Mouse (Mus musculus): Measurements from ENCODE around the gene Vipas39.
"Not testable (repeated sequence)": the region's sequence is repeated elsewhere in the genome, so short reads cannot be mapped to it uniquely, and the experiment has no call there.

Gene Vipas39

DNA sequence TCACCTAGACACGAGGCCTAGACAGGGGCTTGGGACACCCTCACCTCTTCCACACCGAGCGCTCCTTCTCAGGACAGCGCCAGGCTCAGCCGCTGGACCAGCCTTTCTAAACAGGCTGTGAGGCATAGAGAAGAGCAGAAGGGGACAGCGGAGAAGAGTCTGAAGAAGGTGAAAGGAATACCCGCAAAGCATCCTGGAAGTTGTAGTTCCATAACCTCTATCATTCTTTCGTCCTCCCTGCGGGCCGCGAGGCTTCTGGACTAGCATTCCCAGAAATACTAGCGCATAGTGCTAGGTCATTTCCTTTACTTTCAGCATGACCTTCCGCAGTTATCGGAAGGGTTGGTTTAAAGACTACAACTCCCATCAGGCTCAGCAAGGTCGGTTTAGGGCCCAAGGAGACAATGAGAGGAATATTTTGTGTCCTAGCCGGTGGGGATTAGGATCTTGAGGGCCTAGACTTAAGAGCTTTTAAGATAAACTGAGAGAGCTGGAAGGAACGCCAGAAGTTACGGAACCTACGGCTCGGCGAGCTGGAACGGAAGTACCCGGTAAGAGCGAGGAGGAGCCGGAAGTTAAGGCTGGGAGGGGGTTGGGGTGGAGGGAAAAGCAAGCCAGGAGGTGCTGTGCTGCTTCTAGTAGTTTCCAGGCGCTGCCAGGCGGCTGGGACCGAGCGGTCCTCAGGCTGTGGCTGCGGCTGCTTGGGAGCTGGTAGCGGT lies at the start of gene Vipas39, which contains the start of gene Ahsa1:
Gene Vipas39, minus strand, starts transcription at position 149 of the 719 bp plus-strand sequence.
Gene Ahsa1, plus strand, starts transcription at position 372 of the 719 bp plus-strand sequence.
- DNase-seq, result peak; percentile 88 to 91

DNA sequence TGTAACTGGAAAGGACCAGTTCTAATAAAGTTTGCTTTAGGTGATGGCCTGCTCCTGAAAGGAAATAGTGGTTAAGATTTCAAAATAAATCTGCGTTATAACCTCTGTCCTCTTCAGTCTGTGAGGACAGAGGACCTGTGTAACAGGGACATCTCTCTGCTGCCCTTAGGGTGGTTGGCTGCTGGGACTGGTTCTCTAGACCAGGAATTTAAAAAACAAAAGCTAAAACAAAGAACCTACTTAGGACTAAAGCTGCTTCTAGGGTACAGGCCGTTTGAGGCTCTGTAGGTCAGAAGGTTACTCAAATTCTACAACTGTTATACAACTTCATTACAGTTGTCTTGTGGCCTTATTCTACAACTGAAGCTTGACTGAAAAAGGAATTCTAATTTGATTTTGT lies 47.0 kb upstream of the Vipas39 start:
- no peak for DNase-seq

DNA sequence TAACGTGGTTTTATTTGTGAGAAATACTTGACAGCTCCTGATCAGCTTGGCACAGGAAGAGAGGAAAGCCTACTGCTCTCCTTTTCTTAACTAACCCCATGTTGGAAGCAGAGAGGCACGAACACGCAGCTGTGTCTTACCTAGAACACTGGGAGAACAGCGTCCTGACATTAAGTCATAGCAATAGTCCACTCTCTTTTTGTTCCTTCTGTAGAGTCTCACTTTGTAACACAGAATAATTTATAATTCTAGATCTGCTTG lies 40.5 kb upstream of the Vipas39 start:
- not testable (repeated sequence) for DNase-seq

DNA sequence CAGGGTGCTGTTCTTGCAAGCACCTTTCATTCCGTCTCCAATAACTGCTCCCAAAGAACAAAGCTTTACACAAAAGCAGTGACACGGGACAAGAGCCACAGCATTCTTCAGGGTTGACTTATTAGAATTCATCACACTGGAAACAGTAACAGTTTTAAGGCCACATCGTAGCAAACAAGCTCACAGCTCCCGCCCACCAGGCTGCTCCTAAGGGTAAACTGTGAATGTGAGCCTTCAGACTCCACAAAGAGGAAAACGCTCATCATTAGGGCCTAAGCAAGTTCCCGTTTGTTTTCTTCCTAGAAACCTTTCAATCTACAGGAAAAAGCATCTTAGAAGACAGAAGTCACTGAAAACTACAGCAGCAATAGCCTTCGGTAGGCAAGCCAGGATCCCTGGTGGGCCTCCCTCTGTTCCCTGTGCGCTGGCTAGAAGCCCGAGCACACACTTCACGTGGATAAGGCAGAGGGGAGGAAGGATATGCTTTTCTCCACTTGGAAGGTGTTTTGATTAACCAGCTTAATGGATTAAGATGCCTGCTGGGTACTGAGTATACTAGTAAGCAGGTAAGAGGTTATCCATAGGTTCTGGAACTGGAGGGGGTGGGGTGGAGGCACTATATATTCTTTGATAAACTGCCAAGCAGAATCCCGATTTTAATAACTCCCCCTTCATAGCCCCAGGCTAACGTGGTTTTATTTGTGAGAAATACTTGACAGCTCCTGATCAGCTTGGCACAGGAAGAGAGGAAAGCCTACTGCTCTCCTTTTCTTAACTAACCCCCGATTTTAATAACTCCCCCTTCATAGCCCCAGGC lies 39.9 kb upstream of the Vipas39 start:
- peak; percentile 65 to 71 for DNase-seq

DNA sequence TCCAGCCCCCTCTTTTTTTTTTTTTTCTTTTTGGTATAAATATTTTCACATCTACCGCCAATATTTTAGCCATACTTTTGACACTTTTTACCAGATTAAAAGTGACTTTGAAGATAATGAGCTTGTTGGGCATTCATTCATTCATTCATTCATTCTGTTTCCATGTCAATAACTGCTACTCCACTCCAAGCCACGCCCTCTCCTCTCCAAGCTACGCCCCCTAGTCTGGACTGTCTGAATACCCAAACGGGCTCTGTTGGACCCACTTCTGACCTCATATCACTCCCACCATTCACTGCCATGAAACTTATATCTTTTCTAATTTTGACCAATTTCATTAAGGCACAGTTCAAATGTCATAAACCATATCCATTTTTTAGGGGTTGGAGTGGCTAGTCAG lies 35.1 kb upstream of the Vipas39 start:
- DNase-seq, result no peak

DNA sequence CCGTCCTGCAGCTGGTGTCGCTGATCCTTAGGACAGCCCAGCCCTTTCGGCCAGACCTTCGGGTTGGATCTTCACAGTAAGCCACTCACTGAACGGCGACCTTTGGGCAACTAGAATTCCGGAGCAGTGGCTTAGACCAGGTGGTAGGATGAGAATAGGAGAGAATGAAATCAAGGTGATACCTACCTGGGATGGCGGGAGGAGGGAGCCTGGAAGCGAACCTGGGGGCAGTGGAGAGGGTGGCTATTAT lies 34.3 kb upstream of the Vipas39 start:
- peak in 1 of 2 experiments; percentile 5 for DNase-seq

DNA sequence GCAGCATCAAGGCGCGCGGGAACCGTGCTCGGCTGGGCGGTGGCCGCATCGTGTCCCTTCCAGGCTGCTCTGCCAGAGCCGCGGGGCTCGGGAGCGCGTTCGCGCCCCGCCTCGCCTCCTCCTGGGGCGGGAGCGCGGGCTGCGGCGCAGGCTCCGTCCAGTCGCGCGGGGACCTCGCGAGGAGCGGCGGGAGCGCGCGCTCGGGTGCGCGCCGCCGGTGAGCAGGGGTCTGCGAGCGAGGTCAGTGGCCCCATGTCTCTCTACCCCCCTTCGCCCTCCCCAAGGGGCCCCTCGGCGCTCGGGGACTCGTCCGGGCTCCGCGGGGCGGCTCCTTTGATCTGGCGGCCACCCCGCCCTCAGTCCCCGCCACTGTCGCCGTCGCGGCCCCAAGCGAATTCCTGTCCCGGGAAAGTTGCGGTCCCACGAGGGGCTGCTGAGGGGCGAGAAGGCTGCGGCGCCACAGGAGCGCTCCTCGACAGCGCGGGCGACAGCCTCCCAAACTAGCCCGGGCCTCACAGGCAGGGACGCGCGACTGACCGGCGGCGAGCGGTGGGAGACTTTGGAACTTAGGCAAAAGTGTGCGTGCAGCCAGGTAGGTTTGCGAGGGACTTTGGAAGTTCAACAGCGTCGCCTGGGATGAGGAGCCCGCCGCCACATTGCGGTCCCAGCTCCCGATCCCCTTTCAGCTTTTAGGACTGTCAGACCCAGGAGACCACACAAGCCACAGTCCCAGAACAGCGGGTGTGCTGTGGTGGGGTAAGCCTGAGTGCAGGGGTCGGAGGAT lies 33.8 kb upstream of the Vipas39 start, which contains the start of gene Ism2:
Gene Ism2, minus strand, starts transcription at position 49 of the 784 bp plus-strand sequence.
- peak in 1 of 2 experiments; percentile 46 for DNase-seq

DNA sequence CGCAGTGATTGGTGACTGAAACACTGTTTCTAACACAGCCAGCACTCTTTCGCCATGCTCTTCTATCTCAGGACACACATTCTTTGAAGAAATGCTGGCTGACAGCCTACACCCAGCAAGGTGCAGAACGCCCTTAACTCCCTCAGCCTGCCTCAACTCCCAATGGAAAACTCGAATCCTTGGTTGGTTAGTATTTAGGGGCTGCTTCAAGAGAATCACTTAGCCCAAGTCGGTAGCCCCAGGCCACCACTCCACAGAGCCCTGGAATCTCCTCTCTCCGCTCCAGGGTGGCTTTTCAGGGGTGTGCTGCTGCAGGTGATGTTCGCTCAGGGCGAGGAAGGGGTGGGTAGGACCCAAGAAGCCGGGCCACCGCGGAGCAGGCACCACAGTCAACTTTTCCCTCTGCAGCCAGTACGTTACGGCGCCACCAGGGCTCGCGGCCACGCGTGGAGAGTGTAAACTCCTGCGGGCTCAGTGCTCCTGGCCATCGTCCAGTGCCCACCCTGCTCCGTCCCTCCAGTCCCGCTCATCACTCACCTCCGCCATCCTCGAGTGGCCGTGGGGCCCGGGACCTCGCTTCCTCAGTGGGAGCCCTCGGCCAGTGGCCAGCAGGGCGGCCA lies 33.1 kb upstream of the Vipas39 start:
- DNase-seq, result peak in 1 of 2 experiments; percentile 60

DNA sequence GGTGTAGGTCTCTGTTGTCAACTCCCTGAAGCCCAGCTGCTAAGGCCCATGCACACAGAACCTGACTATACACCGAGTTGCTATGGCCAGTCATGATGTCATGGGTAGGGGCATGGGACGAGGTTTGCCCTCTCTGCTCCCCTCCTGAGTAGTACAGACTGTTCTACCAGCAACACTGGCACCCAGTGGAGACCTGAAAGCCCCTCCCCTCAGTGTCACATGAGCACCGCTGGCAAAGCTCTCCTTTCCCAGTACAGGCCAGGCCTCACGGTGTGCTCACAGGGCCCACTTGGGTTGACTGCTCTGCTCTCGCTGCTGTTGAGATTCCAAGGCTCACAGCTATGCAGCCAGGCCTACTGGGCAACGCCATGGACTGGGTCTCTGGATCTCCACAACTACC lies 27.9 kb upstream of the Vipas39 start:
- no peak for DNase-seq

DNA sequence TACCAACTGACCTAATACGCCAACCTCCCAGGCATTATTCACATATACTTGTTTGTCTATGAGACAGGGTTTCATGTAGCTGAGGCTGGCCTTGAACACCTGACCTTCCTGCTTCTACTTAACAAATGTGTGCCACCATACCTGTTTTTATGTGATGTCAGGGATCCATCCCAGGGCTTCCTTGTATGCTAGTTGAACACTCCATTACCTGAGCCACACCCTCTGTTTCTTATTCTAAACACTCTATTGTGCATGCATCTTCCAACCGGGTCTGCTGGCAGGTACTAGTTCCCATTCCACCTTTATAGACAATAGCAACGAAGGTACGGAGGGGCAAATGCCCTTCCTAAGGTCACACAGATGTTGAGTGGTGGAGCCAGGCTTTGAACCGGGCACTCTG lies 23.0 kb upstream of the Vipas39 start:
- no peak for DNase-seq

DNA sequence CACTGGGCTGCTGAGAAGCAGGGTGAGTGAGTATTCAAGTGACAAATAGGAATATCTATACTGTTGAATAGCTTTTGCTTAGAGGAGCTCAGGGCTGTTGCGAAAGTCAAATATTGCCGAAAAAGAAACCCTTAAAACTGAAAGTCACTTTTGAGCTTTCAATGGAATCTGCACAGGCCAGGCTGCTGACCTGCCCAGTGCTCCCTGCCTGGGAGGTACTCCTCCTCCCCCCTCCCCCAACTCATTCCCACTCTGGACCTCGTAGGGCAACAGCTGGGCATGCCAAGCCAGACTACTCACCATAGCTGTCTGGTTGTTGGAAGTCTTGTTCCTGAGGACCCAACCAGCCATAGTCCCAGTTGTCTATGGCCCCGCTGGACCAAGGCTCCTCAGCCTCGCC lies 18.7 kb upstream of the Vipas39 start:
- DNase-seq, result no peak

DNA sequence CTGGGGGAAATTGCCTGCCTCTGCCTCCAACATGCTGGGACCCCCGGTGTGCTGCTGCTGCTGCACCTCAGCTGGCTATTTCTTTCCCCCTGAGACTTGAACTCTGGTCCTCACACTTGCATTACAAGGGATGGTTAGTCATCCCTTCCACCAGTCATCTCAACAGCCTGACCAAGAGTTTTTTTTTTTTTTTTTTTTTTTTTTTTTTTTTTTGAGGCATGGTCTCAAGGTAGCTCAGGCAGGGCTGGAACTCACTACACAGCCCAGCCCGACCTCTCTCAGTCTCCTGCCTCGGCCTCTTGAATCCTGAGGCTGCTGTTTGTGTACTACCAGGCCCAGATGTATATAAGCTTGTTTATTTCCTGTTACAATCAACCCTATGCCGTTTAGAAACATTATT lies 18.2 kb upstream of the Vipas39 start:
- no peak for DNase-seq

DNA sequence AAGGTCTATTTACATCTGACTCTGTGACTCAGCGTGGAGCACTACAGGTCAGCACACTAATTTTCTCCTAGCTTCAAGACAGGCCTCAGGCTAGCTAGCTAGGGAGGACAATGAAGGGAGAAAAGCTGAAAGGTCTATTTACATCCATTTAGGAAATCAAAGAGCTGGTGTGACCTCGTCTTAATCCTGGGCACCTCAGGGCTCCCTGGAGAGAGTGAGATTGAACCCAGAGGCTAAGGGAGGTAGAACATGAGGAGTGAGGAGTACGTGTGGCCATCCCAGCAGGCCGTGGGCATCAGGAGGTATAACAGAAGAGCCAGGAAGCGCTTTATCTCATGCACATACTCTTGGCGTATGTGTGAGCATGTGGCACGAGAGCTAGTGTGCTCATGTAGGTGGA lies 17.6 kb upstream of the Vipas39 start:
- DNase-seq, result no peak

DNA sequence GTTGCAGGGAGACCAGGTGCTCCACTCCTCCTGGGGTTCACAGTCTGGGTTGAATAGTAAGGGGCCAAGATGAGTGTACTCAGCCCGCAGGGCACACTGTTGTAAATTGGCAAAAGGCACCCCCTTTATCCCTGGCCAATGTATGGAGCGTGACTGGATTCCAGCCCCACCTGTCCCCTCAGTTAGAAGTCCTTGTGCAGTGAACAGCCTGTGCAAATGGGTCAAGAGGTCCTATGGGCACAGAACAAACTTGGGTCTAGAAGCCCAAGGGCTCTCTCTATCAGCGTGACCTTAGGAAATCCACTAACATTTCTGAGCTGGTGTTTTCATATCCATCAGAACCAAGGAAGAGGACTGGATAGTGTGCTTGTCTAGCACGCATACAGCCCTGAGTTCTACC lies 16.7 kb upstream of the Vipas39 start:
- DNase-seq, result no peak

DNA sequence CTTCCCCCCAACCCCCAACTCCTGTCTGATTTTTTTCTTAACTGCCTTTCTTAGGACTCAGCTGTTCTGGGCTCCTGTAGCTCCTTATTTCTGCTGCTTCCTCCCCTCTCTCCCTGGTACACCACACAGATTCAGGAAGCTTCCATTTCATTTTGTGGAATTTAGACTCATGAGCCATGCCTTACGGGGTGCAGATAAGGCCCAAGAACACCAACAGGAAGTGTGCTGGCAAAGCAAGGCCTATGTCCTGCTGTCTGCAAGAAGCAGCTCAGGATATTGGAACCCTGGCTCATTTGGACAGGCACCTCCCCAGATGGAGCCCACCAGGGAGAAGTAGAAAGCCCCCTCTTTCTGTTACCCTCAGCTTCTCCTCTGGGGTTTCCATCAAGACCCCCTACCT lies 15.7 kb upstream of the Vipas39 start:
- no peak for DNase-seq

DNA sequence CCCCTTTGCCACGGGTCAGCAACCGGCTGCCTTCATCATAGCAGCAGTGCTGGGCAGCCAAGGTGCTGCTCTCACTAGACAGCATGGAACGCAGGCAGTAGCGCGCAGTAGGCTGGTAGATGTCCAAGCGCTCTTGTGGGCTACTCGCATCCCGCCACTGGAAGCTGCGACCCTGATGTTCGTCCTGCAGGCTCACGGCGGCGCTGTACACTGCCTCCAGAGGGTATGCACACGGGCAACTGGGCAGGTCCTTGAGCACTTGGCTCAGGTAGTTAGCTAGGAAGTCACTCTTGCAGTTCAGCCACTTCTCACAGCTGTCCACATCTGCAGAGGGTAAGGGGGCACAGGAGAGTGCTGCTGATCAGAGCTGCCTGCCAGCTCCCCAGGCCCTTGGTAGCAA lies 13.8 kb upstream of the Vipas39 start:
- no peak for DNase-seq

DNA sequence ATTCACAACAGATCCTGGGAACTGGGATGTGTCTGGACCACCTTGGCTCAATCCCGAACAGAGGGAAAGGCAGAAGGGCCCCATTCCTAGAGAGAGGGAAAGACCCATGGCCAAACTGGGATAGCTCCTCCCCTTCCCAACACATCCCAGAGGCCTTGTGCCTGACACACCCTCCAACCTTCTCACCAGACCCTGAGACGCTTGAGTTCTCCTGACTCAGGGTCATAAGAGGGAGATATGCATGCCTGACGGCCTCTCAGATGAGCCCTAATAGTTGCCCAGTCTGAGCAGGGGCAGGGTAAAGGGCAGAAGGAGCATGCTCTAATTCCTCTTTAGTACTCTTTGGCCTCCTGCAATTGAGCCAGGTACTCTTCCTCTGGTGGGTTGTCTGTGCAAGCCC lies 13.3 kb upstream of the Vipas39 start:
- no peak for DNase-seq

DNA sequence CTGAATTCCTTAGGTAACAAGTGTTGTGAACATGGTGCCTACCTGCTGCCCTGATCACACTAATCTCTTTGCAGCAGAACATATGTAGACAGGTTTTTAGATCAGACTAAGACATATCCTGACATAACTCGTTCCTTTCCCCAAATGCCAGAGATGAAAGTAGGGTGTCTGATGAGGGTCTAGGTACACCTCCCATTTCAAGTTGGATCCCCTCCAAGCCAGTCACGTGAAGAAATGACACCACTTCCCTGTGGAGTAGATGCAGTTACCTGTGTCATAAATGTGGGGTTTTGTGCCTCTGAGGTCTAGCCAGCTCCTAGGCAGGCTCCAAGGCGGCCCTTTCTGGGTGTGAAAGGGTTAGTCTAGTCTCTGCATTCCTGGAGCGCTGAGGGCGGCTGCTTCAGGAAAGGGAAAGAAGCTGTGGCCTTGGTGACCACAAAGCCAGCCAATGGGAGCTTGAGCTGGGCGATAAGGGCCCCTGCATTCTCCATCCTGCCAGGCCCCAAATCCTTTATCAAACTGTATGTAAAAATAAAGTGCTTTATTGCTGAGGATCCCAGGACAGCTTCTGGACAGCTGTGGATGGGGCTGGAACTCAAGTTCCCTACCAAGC lies 12.2 kb upstream of the Vipas39 start:
- no peak for DNase-seq

DNA sequence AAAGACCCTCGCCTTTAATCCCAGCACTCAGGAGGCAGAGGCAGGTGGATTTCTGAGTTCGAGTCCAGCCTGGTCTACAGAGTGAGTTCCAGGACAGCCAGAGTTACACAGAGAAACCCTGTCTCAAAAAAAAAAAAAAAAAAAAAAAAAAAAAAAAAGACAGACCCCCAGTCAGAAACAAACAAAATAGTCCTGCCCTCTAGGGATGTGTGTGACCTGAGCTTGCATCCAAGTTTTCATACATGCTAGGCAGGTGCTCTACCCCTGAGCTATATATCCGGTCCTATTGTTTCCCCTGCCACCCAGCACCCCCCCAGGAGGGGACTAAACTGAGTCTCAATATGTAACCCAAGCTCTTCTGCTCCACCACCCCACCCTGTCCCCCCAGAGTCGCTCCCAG lies 11.2 kb upstream of the Vipas39 start:
- not testable (repeated sequence) for DNase-seq

DNA sequence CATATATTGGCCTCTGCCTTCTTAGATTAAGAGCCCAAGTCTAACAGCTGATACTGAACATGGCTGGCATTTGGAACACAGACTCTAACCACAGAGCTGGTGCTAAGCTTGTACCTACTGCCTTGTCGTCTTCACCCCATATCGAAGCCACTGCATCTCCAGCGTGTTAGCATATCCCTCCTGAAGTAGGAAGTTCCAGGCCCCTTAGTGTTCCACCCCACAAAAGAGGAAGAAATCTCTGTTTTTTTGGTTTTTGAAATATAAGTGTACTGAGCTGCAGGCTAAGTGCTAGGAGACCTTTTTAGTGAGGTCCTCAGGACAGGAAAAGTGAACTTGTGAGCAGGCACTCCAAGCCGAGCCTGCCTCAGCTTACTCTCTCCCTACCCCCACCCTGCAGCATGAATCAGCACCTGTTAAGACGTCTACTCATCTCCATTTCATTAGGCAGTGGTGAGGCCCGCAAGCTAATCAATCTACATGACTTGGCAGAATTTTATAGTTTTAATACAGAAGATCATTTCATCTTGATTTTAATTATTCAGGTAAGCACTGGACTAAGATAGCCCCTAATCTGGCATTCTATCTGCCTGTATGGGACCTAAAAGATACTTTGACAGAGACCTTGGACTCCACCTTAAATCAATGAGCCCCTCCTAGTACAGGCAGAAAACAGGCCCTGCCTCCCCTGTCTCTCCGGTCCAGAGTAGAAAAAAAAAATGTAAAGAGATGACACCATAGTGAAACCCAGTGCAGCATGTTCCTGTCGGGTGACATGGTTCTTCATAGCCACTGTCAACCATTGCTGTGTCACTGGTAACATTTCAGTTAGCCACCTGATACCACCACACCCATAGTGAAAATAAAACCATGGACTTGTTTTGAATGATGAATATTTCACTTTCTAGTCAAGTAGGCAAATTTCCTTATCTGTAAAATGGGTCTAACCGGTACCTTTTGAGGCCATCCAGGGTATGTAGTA lies 9.1 kb upstream of the Vipas39 start:
- DNase-seq, result no peak

DNA sequence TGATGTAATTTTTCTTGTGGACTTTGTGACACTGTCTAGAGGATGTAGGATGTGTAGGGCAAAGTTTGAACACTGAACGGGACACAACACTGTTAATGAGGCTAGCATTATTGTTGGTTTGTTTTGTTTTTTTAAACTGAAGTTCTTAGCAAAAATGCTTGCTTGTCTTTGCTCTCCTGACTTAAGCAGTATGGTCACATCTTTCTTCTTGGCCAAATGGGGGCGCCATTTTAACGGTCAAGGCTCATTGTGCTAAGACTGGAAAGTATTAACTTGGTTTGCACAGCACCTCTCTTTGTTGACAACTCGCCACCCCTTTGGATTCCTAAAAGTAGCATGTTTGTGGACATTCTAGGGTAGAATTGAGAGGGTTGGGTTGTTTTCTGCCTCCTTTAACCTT lies 1.6 kb upstream of the Vipas39 start:
- peak; percentile 17 to 47 for DNase-seq

Data from cerebellum, postnatal 25 days (tissue).